Mouse (Mus musculus) gastrocnemius, adult 8-10 months (tissue): ENCODE results near the gene Spef2. TPM values are rescaled to one million over a fixed set of nuclear protein-coding genes. Genes with fewer than 3 reads are reported as not detected.
"Not testable (repeated sequence)": the region's sequence is repeated elsewhere in the genome, so short reads cannot be mapped to it uniquely, and the experiment has no call there.

Experiments
- DNase-seq, 2 experiments: peaks; one replicate each; pipeline ENCODE4 v3.0.0; 2022; ENCODE audit warnings: low spot score in 2 of 2
- total RNA-seq, 4 experiments: library from RNA; stranded (reverse); gene quantifications; 2 replicates each; pipeline ENCODE4 v1.2.4; 2022

Spef2 gene
- not detected for total RNA-seq

DNA sequence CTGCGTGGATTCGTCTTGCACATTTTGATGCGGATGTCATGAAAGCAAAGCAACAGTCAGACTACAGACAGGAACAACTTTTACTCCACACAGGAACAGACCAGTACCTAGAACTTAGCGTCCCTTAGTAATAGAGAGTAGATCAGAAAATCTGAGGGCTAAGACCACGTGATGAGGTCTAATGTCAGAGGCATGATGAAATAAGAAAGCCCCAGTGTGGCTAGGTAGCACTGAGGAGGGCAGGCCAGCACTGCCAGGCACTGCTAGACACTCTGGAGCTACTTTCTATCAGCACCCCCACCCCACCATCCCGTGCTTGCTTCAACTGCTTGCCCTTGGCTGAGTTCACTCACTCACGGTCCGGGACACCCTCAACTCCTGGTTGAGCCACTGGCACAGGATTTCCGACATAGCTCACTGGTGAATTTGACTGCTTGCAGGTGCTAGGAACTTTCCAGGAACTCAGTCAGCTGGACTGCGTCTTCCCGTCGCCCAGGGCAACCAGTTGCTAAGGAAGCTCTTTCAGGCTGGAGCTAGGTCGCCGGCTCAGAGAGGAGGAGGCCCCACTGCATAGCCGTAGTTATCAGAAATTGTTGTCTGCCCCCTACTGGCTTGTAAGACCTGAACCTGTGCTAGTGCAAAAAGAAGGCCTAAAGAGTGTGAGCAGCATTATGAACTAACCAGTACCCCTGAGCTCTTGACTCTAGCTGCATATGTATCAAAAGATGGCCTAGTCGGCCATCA, at the start of gene Spef2:
TSS of gene Spef2 (minus strand) at position 510 of the 744 bp plus-strand sequence.
- peak in 1 of 2 experiments; percentile 6 for DNase-seq

DNA sequence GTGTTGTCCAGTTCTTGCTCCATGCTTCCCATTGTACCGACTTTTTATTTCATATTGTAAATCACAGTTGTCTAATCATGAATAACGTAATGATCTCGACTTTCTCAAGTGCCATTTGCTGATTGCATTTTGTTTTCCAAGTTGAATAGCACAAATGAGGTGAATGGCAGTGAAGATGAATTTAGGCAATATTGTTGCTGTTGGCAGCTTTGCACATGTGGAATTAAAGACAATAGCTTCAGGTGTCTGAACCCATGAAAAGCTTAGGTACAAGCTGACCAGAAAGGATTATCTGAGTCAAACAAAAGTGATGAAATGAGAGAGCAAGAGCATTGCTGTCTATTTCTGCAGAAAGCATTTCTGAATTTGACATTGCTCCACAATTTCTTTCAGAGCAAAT, 45.5 kb upstream of the Spef2 start:
- DNase-seq, result no peak

DNA sequence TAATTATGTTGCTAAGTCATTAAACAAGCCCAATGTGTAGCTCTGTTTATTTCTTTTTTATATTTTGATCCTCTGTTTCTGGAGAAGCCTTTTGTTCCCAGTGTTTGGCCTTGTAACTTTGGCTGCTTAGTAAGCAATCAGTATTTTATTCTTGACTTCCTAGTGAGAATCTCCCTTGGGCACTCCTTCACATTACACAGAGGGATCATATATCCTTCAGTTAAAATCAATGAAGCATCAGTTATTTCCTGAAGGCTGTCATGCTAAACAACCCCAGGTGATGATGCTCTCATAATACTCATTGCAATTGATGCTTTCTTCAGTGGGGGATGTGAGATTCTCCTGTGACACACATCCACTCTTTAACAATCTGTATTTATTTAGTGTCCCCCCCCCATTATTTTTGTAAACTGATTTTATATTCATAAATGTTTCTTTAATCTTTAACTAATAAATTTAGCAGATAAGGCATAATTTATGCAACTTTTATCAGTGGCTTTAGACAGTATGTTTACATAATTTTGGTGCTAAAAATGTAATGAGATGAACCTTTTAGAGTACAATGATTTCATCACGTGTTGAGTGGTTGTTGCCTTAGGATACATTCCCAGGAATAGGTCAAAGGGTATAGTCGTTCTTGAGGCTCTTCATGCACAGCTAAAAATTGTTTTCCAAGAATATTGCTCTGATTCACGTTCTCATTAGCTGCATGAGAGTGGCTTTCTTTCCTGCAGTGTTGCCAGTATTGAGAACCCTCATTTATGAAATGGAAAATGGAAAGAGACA, 39.8 kb upstream of the Spef2 start:
- no peak for DNase-seq

GRCm38 (mm10) chr15:9774222-9775142, 25.8 kb upstream of the Spef2 start:
- DNase-seq, result not testable (repeated sequence)

- DNase-seq, result no peak
Measured at GRCm38 (mm10) chr15:9768184-9768918, 19.7 kb upstream of the Spef2 start.

DNA sequence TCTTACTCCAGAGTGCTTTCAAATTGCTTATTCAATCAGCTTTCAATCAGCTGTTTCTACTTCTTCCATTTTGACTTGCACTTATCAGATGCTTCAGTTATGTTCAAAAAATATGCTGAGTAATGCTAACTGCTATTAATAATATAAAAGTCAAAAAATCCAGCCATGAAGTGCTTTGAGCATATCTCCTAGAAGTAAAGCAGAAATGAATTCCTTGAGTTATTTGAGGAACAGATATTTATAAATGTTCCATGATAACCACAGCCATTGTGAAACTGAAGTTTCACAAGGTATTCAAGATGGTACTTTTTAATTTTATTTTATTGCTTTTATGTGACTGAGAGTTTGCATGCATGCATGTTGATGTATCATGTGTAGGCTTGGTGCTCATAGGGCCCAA, 18.4 kb upstream of the Spef2 start:
- no peak for DNase-seq

DNA sequence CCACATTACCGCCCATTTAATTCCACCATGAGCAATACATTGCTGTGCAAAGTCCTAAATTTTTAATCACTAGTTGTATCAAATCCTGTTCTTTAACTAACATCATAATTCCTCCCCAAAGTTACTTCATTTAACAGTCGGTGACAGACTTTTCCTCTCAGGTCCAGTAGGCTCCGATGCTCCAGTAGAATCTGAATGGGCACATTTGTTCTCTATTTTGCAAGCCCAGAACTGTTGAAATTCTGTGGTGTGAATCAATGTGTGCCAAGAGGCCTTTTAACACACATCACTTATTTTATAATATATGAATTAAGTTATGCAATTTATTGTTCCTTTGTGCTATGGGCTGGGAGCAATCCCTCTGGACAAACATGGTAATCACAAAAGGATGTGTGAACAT, 2.3 kb upstream of the Spef2 start:
- DNase-seq, result no peak

DNA sequence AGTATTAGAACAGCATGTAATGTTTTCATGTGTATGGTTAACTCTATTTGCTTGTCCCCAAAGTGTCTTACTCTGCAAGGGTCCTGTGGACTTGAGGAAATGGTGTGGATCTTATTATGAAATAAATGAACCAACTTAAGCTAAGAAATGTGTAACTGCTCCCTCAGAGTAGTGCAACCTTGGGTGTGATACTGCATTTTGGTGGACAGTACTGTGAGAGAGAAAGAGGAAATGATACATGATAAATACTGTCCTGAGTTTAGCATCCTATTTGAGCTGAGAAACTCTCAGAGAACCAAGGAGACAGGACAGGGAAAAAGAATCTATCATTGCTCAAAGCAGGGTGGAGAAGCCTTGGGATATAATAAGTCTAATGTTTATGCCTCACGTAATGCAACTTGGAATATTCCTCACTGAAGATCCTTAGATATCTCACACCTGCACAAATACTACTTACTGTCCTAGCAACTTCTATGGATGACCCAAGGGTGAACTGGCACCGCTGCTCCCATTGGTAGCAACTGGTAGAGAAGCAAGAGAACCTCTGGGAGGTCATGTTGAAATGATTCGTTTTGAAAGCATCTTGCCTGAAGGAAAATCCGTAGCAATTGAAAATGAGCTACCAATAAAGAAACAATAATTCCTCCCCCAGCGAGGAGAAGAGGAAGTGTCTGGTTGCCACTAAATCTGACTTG, 1.1 kb downstream of the Spef2 start:
- DNase-seq, result no peak

DNA sequence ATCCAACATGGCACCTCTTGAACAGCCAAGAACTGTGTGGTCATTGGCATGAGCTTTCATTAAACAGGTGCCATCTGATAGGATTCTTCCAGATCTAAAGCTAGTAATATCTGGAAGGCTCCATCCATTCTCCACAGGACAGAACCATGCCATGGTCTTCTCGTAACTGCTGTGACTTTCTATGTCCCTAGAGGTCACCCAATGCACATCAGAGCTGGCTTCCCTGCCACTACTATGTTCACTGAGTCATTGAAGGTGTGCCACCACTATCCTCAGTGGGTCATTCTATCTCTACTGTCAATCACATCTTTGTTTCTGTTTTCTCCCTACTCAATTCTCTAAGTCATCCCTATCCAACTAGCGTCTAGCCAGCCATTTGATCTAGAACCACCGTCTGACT, 6.5 kb downstream of the Spef2 start:
- no peak for DNase-seq

GRCm38 (mm10) chr15:9714574-9715458, 33.9 kb downstream of the Spef2 start:
- no peak for DNase-seq

DNA sequence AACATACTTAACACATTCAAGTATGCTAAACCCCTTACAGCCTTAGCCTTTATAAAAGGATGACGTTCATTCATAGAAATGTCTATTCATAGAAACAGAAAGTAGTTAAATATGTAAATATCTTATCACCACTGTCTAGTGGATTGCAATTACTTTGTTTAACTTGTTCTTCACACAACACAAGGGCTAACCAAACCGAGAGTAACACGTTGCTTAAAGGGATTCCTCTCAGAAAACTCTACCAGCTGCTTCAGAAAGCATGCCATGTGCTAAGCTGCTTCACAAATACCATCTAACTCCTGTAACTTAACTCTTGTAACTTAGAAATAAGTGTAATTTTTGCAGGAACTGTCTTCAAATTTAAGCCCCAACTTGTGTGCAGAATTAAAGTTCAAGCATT, 35.0 kb downstream of the Spef2 start:
- DNase-seq, result no peak

DNA sequence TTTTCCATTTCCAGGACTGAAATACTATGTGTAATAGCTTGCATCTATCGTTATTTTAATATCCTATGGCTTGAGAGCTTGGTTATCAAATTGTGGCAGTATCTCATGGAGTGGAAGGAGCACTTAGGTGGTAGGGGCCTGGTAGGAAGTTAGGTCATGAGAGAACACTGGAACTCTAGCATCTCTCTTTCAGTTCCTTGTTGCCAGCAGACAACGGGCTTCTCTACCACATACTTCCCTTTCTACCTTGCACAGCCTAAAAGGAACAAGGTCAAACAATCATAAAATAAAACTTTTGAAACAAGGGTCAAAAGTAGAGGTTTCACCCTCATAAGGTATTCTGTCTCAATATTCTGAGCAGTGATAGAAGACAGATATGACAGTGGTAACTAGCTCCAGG, 38.3 kb downstream of the Spef2 start:
- DNase-seq, result no peak

- DNase-seq, result no peak
Measured at GRCm38 (mm10) chr15:9705830-9706450, 42.7 kb downstream of the Spef2 start.

- no peak for DNase-seq
Measured at GRCm38 (mm10) chr15:9701845-9702244, 46.8 kb downstream of the Spef2 start.

DNA sequence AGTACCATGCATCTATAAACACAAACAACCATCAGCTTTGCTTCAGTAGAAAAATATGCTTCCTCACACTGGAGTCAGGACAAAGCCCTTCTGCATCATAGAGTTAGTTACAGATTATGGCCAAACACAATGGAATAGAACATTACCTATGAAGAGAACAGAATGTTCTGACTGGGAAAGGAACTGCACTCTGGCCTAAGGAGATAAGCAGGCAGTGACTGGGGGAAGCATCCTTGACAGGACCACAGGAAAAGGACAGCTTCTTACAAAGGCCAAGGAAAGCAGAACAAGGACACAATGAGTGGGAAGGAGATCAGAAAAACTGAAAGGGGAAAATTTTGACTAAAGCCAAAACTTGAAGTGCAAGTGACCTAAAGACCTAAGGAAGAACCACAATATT, 56.9 kb downstream of the Spef2 start:
- DNase-seq, result no peak

- no peak for DNase-seq
Measured at GRCm38 (mm10) chr15:9690845-9691244, 57.8 kb downstream of the Spef2 start.

GRCm38 (mm10) chr15:9690436-9690835, 58.2 kb downstream of the Spef2 start:
- DNase-seq, result no peak

GRCm38 (mm10) chr15:9683485-9683884, 65.2 kb downstream of the Spef2 start:
- no peak for DNase-seq
